Mouse (Mus musculus) right cerebral cortex, postnatal 25 days (tissue): ENCODE results near the gene Tnxb.
A peak's percentile ranks its signal among the peaks of the same experiment; 100 is the strongest.

ENCODE experiments used
- DNase-seq: peaks from one replicate; pipeline ENCODE4 v3.0.0; 2022

The Tnxb gene

GRCm38 (mm10) chr17:34643944-34644343, 26.4 kb upstream of the Tnxb start:
- no peak for DNase-seq

DNA sequence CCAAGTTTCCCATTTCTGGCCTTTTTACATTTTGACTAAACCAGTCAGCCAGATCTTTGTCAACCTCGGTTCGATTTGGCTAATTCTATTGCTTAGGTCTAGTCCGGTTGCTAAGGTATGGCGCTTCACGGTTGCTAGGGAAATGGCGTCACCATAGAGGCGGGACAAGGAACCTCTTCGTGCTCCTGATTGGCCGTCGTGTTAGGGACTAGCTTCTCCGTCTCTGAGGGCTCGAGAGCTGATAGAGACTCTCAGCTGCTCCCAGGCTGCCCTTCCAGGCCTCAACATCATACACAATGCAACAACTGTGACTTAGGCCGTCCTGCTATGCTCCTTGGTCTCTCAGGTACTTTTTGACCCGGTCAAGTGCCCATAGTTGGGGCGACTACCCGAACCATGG, 25.7 kb upstream of the Tnxb start, which contains the start of gene Fkbpl:
Gene Fkbpl, plus strand, starts transcription at position 157 of the 400 bp plus-strand sequence.
- DNase-seq = peak; percentile 95

DNA sequence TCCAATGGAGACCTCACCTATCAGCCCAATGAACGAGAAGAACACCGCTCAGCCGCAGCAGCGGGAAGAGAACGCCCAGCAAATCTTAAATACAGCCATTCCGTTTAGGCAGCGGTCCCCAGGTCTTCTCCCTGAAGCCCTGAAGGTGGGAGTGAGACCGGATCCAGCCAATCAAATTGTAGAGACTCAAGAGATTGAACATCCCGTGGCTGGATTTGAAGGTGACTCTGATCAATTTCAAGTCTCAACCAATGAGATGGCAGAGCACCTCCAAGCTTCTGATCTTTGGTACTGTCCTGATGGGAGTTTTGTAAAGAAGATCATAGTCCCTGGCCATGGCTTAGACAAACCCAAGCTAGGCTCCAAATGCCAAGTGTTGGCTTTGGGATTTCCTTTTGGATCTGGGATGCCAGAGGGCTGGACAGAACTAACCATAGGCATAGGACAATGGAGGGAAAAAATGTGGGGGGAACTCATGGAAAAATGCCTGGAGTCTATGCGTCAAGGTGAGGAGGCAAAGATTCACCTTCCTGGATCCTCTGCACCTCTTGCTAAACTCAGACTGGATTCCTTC, 25.0 kb upstream of the Tnxb start:
- DNase-seq = no peak

DNA sequence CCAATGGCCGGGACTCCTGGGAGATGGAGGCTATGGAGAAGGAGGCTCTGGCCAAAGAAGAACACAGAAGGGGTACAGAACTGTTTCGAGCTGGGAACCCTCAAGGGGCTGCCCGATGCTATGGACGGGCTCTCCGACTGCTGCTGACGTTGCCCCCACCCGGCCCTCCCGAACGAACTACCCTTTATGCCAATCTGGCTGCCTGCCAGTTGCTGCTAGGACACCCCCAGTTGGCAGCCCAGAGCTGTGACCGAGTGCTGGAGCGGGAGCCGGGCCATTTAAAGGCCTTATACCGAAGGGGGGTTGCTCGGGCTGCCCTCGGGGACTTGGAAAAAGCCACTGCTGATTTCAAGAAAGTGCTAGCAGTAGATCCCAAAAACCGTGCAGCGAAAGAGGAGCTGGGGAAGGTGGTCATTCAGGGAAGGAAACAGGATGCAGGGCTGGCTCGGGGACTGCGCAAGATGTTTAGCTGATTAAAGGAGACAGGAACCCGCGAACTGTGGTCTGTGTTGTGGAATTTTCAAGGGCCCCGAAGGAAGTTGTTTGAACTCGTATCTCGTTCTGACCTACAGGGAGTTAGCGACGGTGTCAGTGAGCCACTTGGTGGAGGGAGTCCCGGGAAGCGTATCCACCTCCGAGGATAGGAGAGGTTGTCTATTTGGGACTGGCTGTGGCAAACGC, 24.4 kb upstream of the Tnxb start:
- DNase-seq = no peak

DNA sequence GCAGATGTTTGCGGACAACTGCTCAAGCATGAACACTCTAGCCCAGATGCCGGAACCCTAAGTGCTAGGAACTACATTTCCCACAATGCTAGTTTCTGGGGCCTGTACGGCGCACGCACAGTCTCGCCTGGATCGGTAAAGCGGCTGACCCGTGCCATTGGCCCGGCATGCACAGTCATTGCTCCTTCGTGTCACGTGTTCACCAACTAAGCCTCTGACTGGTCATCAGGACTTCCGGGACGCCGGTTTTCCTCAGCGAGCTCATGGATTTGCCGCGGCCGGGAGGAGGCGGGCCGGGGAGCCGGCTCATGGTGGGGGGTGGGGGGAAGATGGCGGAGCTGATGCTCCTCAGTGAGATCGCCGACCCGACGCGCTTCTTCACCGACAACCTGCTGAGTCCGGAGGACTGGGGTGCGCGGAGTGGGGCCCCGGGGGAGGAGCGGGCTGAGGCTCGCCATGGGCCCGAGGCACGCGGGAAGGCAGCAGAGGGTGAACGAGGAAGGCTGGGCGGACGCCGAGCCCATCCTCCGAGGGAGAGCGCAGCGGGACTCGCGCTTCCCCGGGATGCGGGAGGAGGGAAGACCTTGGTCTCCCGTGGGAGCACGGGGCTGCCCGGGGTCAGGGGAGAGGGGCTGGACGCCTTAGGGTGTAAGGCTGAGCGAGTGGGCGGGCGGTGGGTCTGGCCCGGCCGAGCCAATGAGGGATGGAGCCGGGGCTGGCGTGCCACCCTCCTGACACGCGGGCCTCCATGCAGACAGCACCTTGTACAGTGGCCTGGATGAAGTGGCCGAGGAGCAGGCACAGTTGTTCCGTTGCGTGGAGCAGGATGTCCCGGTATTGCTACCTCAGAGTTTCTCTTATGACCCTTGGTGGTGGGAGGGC, 23.2 kb upstream of the Tnxb start, which contains the start of gene Atf6b:
Gene Atf6b, plus strand, starts transcription at position 241 of the 882 bp plus-strand sequence.
- peak; percentile 95 for DNase-seq

GRCm38 (mm10) chr17:34648141-34648890, 22.0 kb upstream of the Tnxb start:
- DNase-seq = no peak

DNA sequence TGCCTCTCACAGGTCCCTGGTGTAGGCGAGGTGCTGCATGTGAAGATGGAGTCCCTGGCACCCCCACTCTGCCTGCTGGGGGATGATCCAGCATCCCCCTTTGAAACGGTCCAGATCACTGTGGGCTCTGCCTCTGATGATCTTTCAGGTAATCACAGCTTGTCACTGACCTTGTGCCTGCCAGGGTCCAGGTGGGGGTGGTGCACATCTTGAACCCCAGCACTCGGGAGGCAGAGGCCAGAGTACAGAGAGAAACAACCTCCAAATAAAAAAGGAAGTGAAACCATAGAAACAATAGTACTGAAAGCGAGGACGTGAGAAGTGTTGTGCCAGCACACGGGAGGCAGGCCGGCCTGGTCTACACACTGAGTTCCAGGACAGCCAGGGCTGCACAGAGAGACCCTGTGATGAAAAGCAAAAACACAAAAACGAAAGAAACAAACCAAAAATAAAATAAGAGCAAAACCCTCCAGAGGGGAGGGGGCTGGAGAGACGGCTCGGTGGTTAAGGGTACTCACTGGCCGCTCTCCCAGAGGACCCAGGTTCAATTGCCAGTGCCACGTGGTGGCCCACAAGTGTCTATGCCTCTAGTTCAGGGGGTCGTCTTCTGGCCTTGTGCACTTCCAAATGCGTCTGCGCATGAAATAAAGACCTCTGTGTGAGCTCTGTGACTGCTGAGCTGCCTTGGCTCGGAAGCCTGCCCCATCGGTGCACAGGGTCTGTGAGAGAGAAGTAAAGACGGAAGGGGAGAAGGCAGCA, 21.1 kb upstream of the Tnxb start:
- no peak for DNase-seq

GRCm38 (mm10) chr17:34650781-34651180, 19.6 kb upstream of the Tnxb start:
- no peak for DNase-seq

DNA sequence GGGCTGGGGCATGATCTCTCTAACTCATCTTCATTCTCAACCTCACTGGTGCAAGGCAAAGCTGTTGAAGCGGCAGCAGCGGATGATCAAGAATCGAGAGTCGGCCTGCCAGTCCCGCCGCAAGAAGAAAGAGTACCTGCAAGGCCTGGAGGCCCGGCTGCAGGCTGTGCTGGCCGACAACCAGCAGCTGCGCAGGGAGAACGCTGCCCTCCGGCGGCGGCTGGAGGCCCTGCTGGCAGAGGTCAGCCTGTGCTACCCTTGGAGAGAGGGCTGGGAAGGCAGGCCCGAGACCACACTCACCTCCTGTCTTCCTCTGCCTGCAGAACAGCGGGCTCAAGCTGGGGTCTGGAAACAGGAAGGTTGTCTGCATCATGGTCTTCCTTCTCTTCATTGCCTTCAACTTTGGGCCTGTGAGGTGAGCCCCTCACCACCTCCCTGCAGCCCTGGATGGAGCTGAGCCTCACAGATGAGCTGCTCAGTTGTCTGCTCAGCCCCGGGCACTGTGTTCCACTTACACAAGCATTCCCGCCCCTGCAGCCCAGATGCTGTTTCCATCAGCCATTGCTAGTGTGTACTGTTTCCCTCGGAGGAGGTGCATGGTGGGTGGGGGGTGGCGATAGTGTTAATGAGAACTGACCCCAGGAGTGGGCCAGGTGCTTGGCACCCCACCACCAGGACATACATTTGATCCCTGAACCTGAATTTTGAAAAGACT, 18.7 kb upstream of the Tnxb start:
- DNase-seq = no peak

- DNase-seq = no peak
Observed at GRCm38 (mm10) chr17:34652546-34652945, 17.8 kb upstream of the Tnxb start.

DNA sequence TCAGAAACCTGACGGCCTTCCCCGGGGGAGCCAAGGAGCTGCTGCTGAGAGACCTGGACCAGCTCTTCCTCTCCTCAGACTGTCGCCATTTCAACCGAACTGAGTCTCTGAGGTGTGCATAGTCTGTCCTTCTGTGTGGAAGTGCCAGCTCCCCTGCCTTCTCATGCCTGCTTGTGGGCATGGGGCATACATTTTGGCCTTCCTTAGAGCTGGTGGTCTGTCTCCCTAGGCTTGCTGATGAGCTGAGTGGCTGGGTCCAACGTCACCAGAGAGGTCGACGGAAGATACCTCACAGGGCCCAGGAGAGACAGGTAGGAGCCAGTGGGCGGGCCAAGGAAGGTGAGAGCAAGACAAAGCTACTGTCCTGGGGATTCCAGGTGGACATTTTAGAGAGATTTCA, 17.4 kb upstream of the Tnxb start:
- no peak for DNase-seq

DNA sequence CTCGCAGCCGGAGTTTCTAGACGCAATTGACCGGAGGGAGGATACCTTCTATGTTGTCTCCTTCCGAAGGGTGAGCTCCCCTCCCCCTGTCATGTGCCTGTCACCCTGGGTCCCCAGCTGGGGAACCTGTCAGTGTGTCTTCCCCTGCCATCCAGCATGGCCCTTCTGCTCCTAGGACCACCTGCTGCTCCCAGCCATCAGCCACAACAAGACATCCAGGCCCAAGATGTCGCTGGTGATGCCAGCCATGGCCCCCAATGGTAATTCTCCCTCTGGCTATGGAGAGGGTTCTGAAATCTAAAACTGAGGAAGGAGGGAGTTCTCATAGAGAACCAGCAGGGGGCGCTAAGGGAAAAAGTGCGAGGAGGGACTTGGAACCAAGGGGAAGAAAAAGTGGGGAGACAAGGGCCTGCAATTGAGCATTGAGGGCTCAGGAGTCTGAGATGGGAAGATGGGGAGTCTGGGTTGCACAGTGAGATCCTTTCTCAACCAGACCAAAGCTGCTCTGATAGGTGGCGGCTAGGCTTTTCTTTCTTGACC, 16.5 kb upstream of the Tnxb start:
- no peak for DNase-seq

- DNase-seq = no peak
Observed at GRCm38 (mm10) chr17:34654392-34654791, 15.9 kb upstream of the Tnxb start.

DNA sequence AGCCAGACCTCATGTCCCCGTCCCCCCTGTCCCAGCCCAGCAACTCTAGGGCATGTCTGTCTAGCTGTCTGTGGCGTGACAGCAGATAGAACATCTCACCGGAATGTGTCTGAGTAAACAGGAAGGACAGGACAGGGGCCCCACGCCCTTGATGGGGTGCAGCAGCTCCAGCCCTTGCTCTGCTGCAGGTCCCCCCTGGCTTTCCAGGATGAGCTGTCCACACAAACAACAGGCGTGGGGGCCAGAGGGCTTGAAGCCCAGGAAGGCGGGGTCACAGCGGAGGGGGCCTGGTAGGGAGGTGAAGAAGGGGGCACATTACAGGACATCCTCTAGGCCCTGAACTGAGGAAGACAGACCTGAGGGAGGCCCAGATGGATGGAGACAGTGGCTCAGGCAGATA, 15.2 kb upstream of the Tnxb start:
- DNase-seq = no peak

GRCm38 (mm10) chr17:34655581-34655991, 14.7 kb upstream of the Tnxb start:
- DNase-seq = peak; percentile 64

GRCm38 (mm10) chr17:34656666-34657065, 13.7 kb upstream of the Tnxb start:
- DNase-seq = no peak

GRCm38 (mm10) chr17:34657271-34657670, 13.1 kb upstream of the Tnxb start:
- DNase-seq = no peak

DNA sequence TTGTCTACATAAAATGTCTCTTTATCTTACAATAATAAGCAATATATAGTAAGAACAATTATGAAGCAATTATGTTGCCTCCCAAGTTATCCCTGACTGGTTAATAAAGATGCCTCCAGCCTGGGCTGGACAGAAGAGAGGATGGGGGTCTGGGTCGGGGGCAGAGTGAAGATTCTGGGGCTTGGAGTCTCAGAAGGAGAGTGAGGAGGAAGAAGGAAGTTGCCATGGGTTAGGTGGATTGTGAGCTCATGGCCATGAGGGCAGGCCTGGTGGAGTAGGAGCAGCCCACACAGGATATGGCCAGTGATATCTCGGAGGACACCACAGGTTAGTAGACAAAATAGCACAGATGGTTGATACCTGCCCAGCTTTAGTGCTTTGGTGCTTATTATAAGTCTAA, 12.2 kb upstream of the Tnxb start:
- DNase-seq = no peak

DNA sequence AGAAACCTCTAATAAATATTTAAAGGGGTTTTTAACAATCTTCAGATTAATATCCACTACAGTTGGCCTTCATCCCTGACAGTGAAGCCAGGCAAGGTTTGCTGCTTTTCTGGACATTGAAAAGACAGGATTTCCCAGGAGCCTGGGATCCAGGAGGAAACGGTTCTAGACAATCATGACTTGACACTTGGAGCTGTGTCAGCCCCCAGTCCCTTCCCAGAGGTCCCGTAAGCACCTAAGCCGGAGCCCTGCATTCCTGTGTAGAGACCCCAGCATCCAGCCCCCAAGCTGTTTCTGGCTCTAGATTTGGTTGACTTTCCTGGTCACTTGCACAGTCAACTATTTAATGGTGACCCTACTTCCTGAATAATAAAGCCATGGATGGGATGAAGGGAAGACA, 11.7 kb upstream of the Tnxb start:
- no peak for DNase-seq

GRCm38 (mm10) chr17:34659181-34659896, 11.0 kb upstream of the Tnxb start:
- no peak for DNase-seq

DNA sequence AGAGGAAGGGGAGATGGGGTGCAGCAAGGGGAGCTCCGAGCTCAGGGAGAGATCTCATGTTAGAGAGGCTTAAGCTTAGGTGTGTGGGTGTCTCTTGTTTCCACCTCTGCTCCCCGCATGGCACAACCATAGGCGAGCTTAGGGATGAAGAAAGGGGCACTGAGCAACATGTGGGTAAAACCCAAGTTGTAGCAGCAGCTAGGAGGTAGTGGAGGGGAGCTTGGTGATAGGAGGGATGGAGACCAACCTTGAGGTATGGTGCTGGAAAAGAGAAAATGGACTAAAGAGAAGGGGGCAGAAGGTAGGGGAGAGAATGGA, 10.5 kb upstream of the Tnxb start:
- no peak for DNase-seq
